Mouse (Mus musculus) embryonic facial prominence, embryonic 14.5 days (tissue): ENCODE measurements around the gene Cbarp. TPM values are rescaled to one million over a fixed set of nuclear protein-coding genes. Genes with fewer than 3 reads are reported as not detected.

Experiments
- ATAC-seq: fragments of 200-750 bp; cut with Nextera tagmentation; 2 replicates; pipeline ENCODE4 v1.8.0; 2017; ENCODE audit warnings: low read depth, moderate number of reproducible peaks, moderate TSS enrichment
- DNase-seq: peaks from one replicate; pipeline ENCODE4 v3.0.0-alpha.2; 2015; ENCODE audit warnings: low spot score
- H3K27ac ChIP-seq: fragments of 300-500 bp; sonication (generic); replicated peaks from 2 replicates; pipeline ENCODE4 v1.5.1; 2014; ENCODE audit warnings: low read depth, mild to moderate bottlenecking, low read length, moderate library complexity
- H3K27me3 ChIP-seq: fragments of 300-500 bp; sonication (generic); replicated peaks from 2 replicates; pipeline ENCODE4 v1.6.1; 2014; ENCODE audit warnings: low read length; ENCODE audit not compliant: control insufficient read depth, insufficient read depth
- H3K36me3 ChIP-seq: fragments of 300-500 bp; sonication (generic); 2 replicates; pipeline ENCODE4 v1.6.1; 2014; ENCODE audit warnings: low read length, mixed read lengths; ENCODE audit not compliant: control insufficient read depth, insufficient read depth
- H3K4me1 ChIP-seq: fragments of 300-500 bp; sonication (generic); 2 replicates; pipeline ENCODE4 v1.6.1; 2014; ENCODE audit warnings: antibody characterized with exemption, low read length; ENCODE audit not compliant: control insufficient read depth, insufficient read depth
- H3K4me2 ChIP-seq: fragments of 300-500 bp; sonication (generic); 2 replicates; pipeline ENCODE4 v1.6.1; 2014; ENCODE audit warnings: low read depth, mild to moderate bottlenecking, low read length, moderate library complexity, mixed read lengths
- H3K4me3 ChIP-seq: fragments of 300-500 bp; sonication (generic); 2 replicates; pipeline ENCODE4 v1.5.1; 2014; ENCODE audit warnings: low read depth, mild to moderate bottlenecking, low read length
- H3K9ac ChIP-seq: fragments of 300-500 bp; sonication (generic); 2 replicates; pipeline ENCODE4 v1.6.1; 2014; ENCODE audit warnings: low read depth, mild to moderate bottlenecking, low read length, moderate library complexity, mixed read lengths
- H3K9me3 ChIP-seq: fragments of 300-500 bp; sonication (generic); 2 replicates; pipeline ENCODE4 v1.6.1; 2016; ENCODE audit warnings: low read length; ENCODE audit not compliant: control insufficient read depth
- WGBS: fragments of 180-500 bp; shearing (Covaris S2); extraction: QIAGEN DNeasy Blood & Tissue Kit; methylation state at CpG from one replicate; pipeline ENCODE4 v1.1.7; 2014; 5-methylcytosine and 5-hydroxymethylcytosine counted together
- polyA plus RNA-seq: library from polyadenylated mRNA; unstranded; fragments of >200 nt; fragmentation: Nextera tagmentation; extraction: Ambion mirVana; gene quantifications from 2 replicates; pipeline ENCODE4 v1.2.1, GENCODE M21; 2014

Cbarp gene
- polyA plus RNA-seq, 1 experiment from 2014 or later: 7.3 TPM

DNA sequence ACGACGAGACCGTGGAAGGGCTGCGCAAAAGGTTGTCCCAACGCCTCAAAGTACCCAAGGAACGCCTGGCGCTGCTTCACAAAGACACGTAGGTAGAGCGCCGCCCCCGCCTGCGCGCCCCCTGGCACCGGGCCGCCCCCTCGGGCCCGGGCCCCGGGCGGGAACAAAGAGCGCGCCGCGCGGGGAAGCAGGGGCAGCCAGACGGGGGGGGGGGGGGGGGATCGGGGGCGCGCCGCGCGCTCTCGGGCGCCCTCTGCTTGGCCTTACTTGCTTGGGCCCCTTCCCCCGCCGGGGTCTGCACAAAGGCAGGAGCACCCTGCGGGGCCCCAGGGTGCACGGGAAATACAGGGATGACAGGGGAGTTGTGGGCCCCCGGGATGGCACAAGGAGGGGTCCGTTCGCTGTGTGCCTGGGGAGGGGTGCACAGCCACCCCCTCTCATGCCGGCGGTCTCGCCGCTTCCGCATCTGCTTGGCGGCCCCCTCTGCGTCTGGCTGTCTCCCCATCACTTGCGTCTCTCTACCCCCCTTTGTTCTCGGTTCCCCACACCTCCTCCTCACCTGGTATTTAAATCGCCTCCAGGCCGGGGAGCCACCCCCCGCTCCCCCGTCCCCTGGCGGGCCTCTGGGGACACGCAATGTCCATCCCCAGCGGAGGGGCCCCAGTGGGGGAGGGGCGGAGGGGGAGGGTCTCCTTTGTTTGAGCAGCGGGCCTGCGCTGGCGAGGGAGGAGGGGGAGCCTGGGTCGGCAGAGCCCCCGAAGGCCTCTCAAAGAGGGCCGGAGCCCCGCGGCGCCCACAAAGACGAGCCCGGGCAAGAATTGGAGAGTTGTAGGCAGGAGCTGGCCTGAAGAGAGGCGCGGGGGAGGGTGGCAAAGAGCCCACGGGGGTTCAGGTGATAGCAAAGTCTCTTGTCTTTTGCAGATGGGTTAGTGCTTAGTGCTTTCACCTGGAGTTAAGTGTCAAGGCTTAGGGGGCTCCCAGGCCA, 9.9 kb upstream of the Cbarp start:
- H3K27ac ChIP-seq: peak overlapping the region; percentile 98
- ATAC-seq (no peak), DNase-seq (peak; percentile 81)
- H3K4me1 ChIP-seq: peaks cover 18% of the 10 kb centered on the region
- peak overlapping the region; percentile 98 for H3K9ac ChIP-seq
- peaks cover 60% of the 10 kb centered on the region for H3K36me3 ChIP-seq
- H3K27me3 ChIP-seq: no peaks in the 10 kb centered on the region
- no peaks in the 10 kb centered on the region for H3K9me3 ChIP-seq
- WGBS: under 1% methylated on average over 32 of the region's 71 CpGs
- H3K4me3 ChIP-seq: peak overlapping the region; percentile 85
- H3K4me2 ChIP-seq: peak overlapping the region; percentile 93

DNA sequence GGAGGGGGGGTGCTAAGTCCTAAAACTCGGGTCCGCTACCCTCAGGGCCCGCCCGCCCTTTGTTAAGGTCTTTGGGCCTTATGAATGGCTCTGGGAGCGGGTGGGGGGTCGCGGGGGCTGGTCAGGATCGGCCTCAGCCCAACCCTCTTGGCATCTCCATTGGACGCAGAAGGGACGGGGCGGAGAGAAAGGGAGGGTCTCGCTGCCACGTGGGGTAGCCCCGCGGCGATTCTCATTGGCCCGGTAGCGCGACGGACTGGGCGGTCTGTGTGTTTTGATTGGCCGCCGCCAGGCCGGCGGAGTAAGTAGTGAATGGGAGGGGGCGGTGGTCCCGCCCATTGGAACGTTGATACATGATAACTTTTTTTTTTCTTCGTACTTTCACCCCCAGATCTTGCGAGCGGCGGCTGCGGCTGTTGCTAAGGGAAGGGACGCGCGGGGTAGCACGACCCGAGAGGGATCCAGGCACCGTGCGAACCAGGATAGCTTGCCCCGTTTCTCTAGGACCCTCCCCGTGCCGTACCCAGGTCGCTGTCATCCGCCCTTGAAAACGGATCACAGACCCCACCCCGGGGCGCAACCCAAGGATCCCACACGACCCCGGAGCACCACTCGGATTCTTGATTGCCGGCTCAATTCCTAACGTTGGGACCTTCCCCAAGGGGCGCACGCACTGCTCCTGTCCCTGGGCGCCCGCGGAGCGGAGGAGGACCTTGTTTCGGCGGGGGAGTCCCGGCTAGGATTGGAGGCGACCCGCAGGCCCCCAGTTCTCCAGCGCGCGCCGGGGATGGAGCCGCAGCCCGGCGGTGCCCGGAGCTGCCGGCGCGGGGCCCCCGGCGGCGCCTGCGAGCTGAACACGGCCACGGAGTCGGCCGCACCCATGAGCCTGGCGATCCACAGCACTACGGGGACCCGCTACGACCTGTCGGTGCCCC, 8.9 kb upstream of the Cbarp start:
- peak; percentile 99 for DNase-seq
- H3K4me3 ChIP-seq: peak overlapping the region; percentile 85
- H3K9me3 ChIP-seq: no peaks in the 10 kb centered on the region
- 0% methylated on average over 38 of the region's 88 CpGs for WGBS
- ATAC-seq: peak; percentile 81
- H3K9ac ChIP-seq: peak overlapping the region; percentile 98
- no peaks in the 10 kb centered on the region for H3K27me3 ChIP-seq
- H3K36me3 ChIP-seq: peaks cover 60% of the 10 kb centered on the region
- H3K4me2 ChIP-seq: peak overlapping the region; percentile 93
- peaks cover 12% of the 10 kb centered on the region for H3K4me1 ChIP-seq
- H3K27ac ChIP-seq: peak overlapping the region; percentile 98

DNA sequence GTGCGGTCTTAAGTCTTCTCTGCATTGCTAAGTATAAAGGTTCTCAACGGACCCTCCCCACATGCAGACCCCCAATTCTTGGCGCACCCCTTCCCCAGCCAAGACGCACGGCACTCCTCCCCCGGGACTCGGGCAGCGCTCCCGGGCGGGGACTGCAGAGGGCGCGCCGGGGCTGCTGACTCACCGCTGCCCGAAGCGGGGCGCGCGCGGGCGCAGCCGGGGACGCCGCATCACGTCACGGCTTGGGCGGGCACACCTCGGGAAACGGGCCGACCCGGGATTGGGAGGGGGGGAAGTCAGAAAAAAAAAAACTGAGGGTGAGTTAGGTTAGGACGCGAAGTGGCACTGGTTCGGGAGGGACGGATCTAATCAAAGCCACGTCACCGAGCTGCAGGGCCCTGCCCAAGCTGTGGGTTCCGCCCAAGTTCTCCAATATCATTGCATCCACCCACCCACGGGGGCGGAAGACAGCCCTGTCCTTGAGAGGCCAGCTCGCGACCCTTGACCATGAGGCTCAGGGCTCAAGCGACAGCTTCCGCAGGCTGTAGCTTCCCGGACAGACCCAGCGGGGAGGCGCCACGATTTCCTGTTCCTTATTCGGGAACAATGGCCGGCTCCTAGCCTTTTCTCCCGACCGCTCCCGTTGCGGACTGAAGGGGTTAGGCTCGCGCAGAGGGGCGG, 8.1 kb upstream of the Cbarp start:
- peaks cover 60% of the 10 kb centered on the region for H3K36me3 ChIP-seq
- ATAC-seq (peak; percentile 35), DNase-seq (peak; percentile 96)
- H3K4me2 ChIP-seq: peak overlapping the region; percentile 93
- peak overlapping the region; percentile 89 for H3K9ac ChIP-seq
- no peaks in the 10 kb centered on the region for H3K9me3 ChIP-seq
- no peaks in the 10 kb centered on the region for H3K27me3 ChIP-seq
- WGBS: under 1% methylated on average over 28 of the region's 57 CpGs
- H3K27ac ChIP-seq: peak overlapping the region; percentile 98
- peak overlapping the region; percentile 85 for H3K4me3 ChIP-seq
- H3K4me1 ChIP-seq: peaks cover 12% of the 10 kb centered on the region

DNA sequence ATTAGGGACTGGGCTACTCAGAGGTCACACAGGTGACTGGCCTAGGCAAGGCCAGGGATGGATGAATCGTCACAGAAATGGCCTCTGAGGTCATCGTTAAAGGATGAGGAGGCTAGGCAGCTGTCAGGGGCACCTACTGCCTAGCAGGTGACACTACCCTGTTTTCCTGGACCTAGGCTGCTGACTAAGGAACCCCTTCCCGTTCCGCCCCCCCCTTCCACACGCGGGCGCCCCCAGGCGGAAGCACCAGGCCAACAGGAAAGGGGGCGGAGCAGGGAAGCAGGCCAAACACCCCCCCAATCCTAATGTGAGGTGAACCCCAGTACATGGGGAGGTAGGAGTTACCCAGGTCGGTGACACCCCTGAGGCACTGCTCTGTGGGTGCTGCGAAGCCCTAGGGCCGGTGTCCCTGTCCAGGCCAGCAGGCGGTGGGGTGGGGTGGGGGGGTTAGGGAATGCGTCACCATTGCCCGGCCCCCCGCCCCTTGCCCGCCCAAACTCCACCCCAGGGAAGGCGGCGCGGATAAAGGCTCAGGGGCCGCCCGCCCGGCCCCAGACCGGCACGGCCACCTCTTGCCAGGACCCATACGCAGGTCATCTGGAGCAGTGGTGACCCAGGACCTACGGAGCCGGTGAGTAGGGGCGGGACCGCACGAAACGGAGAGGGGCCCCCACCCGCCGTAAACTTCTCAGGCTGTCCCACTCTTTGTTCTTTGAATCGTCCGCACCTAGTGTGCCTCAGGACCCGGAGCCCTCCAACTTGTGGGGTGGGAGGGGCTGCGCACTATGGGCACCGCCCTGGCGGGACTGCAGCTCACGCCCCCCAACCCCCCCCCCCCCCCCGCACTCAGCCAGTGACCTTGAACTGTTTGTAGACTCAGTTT, 7.3 kb upstream of the Cbarp start, which contains the start of gene Midn:
TSS of gene Midn (plus strand) at position 554 of the 883 bp plus-strand sequence.
- Histone ChIP-seq H3K27me3 (no peaks in the 10 kb centered on the region), H3K4me2 (peak within 1 kb of the TSS; percentile 93), H3K36me3 (peaks cover 56% of the 10 kb centered on the region), H3K4me3 (peak within 1 kb of the TSS; percentile 85), H3K4me1 (peaks cover 12% of the 10 kb centered on the region), H3K9ac (peak within 1 kb of the TSS; percentile 89), H3K27ac (peak within 1 kb of the TSS; percentile 98), H3K9me3 (no peaks in the 10 kb centered on the region)
- DNase-seq (peak; percentile 93), ATAC-seq (peak; percentile 39)
- WGBS: 0% methylated on average over 22 of the region's 42 CpGs

DNA sequence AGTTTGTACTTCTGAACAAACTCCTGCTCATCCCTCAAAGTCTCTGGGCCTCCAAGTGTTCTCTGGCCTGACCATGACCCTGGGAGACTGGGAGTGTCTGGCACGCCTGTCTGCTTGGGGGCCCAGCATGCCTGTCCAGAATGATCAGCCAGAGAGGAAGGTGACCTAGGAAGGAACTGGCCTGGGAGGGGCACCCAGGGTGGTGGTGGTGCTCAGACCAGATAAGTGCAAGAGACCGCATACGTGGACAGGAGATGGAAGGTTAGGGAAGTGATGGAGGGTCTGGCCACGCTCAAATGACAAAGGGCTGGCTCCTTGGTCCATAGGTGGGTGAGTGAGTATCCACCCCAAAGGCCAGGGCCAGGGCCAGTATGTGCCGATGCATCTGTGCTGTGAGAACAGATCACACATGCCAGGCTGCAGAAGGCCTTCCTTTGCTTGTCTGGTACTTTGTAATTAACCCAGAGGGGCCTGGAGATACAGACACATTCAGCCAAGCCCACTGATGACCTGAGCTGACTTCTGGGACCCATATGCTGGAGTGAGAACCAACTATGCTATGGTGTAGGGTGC, 6.6 kb upstream of the Cbarp start:
- Histone ChIP-seq H3K9ac (peak overlapping the region; percentile 89; the same call in 1 of the 2 replicates), H3K4me3 (peak overlapping the region; percentile 85), H3K4me1 (peaks cover 8% of the 10 kb centered on the region), H3K36me3 (peaks cover 50% of the 10 kb centered on the region), H3K4me2 (peak overlapping the region; percentile 93), H3K27ac (peak overlapping the region; percentile 98), H3K9me3 (no peaks in the 10 kb centered on the region), H3K27me3 (no peaks in the 10 kb centered on the region)
- DNase-seq (no peak), ATAC-seq (no peak)
- WGBS: 75% methylated on average over 5 of the region's 5 CpGs

DNA sequence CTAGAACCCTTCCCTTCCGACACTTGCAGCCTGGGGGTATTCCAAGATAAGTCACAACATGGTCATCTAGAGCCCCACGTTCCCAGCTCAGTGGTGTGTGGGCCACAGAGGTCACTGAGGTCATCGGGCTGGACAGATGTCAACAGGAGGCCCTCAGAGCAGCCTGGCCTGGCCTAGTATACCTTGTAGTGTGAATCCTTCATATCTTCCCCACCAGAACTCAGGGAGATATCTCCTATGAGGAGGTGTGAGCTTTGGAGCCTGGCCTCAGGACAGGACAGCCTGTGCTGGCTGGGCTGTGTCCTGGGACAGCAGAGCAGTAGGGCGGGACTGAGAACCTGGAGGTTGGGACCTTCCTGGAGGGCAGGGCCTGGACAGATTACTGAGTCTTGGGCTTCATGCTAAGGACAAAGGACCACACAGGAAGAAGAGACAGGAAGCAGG, 6.0 kb upstream of the Cbarp start:
- no peak overlapping the region; the same call in 1 of the 2 replicates for H3K9ac ChIP-seq
- no peak for DNase-seq
- H3K27ac ChIP-seq: 0 out of 2 replicates have a peak overlapping the region, but pooled peaks have one; percentile 22
- no peaks in the 10 kb centered on the region for H3K9me3 ChIP-seq
- no peak for ATAC-seq
- WGBS: 67% methylated on average over 4 of the region's 4 CpGs
- H3K4me1 ChIP-seq: 0 out of 2 replicates have a peak, but pooled peaks cover 4% of the 10 kb centered on the region
- H3K4me2 ChIP-seq: no peak overlapping the region
- H3K36me3 ChIP-seq: peaks cover 44% of the 10 kb centered on the region
- H3K27me3 ChIP-seq: no peaks in the 10 kb centered on the region
- H3K4me3 ChIP-seq: no peak overlapping the region

DNA sequence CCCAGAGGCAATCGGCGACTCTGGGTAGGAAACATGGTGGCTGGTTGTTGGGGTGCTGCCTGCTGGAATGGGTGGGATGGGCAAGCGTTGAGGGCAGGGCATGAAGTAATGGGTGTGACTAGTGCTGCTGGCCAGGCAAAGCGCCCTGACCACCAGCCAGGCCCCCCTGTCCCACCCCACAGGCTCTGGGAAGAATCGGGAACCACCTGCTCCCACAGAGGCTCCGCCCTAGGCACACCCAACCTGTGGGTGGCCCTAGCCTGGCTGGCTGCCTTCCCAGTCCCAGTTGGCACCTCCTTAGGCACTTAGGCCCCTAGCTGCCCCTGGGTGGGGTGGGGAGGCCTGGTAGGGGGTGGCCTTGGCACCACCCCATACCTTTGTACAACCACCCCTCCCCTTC, 5.3 kb upstream of the Cbarp start:
- H3K36me3 ChIP-seq: peaks cover 39% of the 10 kb centered on the region
- 0 out of 2 replicates have a peak overlapping the region, but pooled peaks have one; percentile 22 for H3K27ac ChIP-seq
- no peaks in the 10 kb centered on the region for H3K9me3 ChIP-seq
- no peaks in the 10 kb centered on the region for H3K27me3 ChIP-seq
- DNase-seq (no peak), ATAC-seq (no peak)
- no peak overlapping the region for H3K4me3 ChIP-seq
- H3K9ac ChIP-seq: no peak overlapping the region
- no peak overlapping the region for H3K4me2 ChIP-seq
- H3K4me1 ChIP-seq: 0 out of 2 replicates have a peak, but pooled peaks cover 4% of the 10 kb centered on the region
- WGBS: 95% methylated on average over 4 of the region's 6 CpGs
